Mouse (Mus musculus): ENCODE measurements around the gene Gm13178.

GRCm38 (mm10) chr4:144718288-144718687 is 2.9 kb downstream of the Gm13178 start:
- TF ChIP-seq GATA1 (IDR thresholded peaks at IDR 0.05; ENCODE audit: borderline replicate concordance, low read length), result no peak
- TF ChIP-seq FLI1 (IDR thresholded peaks at IDR 0.05; ENCODE audit: low read length), result no peak
